Mouse (Mus musculus) CH12.LX (cell line): ENCODE results near the gene Gm39566. TPM values are rescaled to one million over a fixed set of nuclear protein-coding genes. Genes with fewer than 3 reads are reported as not detected.

ENCODE experiments used
- DNase-seq: peaks from one replicate; pipeline ENCODE4 v3.0.0-alpha.2; 2013; ENCODE audit errors: extremely low read depth
- H3K27ac ChIP-seq: 2 replicates; pipeline ENCODE4 v1.5.1; 2012; ENCODE audit warnings: low read depth, mild to moderate bottlenecking, control low read depth, moderate library complexity; ENCODE audit not compliant: insufficient read depth
- H3K27me3 ChIP-seq: replicated peaks from 2 replicates; pipeline ENCODE3; 2012; ENCODE audit warnings: inconsistent platforms
- H3K36me3 ChIP-seq, 2 experiments: replicated peaks in 1 of 2; 2 replicates each; pipeline versions ENCODE3 to v1.6.1; 2012; ENCODE audit warnings: inconsistent platforms in 1 of 2, low read length in 1 of 2, mild to moderate bottlenecking in 1 of 2, mixed read lengths in 1 of 2, moderate library complexity in 1 of 2; ENCODE audit not compliant: control insufficient read depth in 1 of 2, insufficient read depth in 1 of 2
- H3K4me1 ChIP-seq, 2 experiments: 2 replicates each; pipeline ENCODE4 v1.6.1; 2012; ENCODE audit warnings: inconsistent platforms in 1 of 2, moderate library complexity in 1 of 2; ENCODE audit not compliant: insufficient read depth in 2 of 2, control insufficient read depth in 1 of 2
- H3K4me2 ChIP-seq: 2 replicates; pipeline ENCODE4 v1.6.1; 2012; ENCODE audit warnings: low read depth, mild to moderate bottlenecking, control low read depth; ENCODE audit not compliant: poor library complexity, insufficient read depth, severe bottlenecking
- H3K4me3 ChIP-seq, 3 experiments: fragments of 150-350 bp in 1 of 3; sonication (generic) in 1 of 3; replicated peaks in 1 of 3; 2 replicates each; pipeline versions ENCODE3 to v1.5.1; 2011 to 2012; ENCODE audit warnings: low read depth in 2 of 3, low read length in 2 of 3, mild to moderate bottlenecking in 2 of 3, moderate library complexity in 2 of 3, control low read depth in 1 of 3, improper control_type of control experiment in 1 of 3, inconsistent platforms in 1 of 3, mixed read lengths in 1 of 3; ENCODE audit not compliant: poor library complexity in 1 of 3
- H3K79me2 ChIP-seq: replicated peaks from 2 replicates; pipeline ENCODE4 v1.6.1; 2012; ENCODE audit warnings: mild to moderate bottlenecking, moderate library complexity; ENCODE audit not compliant: control insufficient read depth, poor library complexity, insufficient read depth, severe bottlenecking; ENCODE audit errors: extremely low read depth
- H3K9ac ChIP-seq: 2 replicates; pipeline ENCODE4 v1.6.1; 2012; ENCODE audit warnings: low read depth, mild to moderate bottlenecking, control low read depth, moderate library complexity; ENCODE audit not compliant: insufficient read depth
- H3K9me3 ChIP-seq: replicated peaks from 2 replicates; pipeline ENCODE3; 2012; ENCODE audit warnings: low read length, inconsistent platforms, mixed read lengths
- BHLHE40 ChIP-seq: IDR thresholded peaks from 2 replicates; pipeline ENCODE4 v1.6.1; 2011; ENCODE audit warnings: mild to moderate bottlenecking, low read depth, low read length, improper control_type of control experiment
- CHD2 ChIP-seq: IDR thresholded peaks from 2 replicates; pipeline ENCODE4 v1.6.1; 2011; ENCODE audit warnings: low read length, improper control_type of control experiment
- E2F4 ChIP-seq: IDR thresholded peaks from 2 replicates; pipeline ENCODE4 v1.6.1; 2011; ENCODE audit warnings: low read depth, low read length, improper control_type of control experiment; ENCODE audit not compliant: insufficient replicate concordance
- ELF1 ChIP-seq: IDR thresholded peaks from 2 replicates; pipeline ENCODE4 v1.6.1; 2014; ENCODE audit warnings: low read depth, mild to moderate bottlenecking, inconsistent platforms, low read length, improper control_type of control experiment
- ETS1 ChIP-seq: conservative IDR thresholded peaks from 2 replicates; pipeline ENCODE4 v1.6.1; 2012; ENCODE audit warnings: low read depth, mild to moderate bottlenecking, inconsistent platforms, low read length, improper control_type of control experiment, moderate library complexity
- GABPA ChIP-seq: IDR thresholded peaks from 2 replicates; pipeline ENCODE4 v1.6.1; 2012; ENCODE audit warnings: low read depth, low read length, improper control_type of control experiment, inconsistent platforms; ENCODE audit not compliant: insufficient replicate concordance
- HCFC1 ChIP-seq: IDR thresholded peaks from 2 replicates; pipeline ENCODE4 v1.6.1; 2012; ENCODE audit warnings: low read depth, mild to moderate bottlenecking, inconsistent platforms, low read length, improper control_type of control experiment
- IRF4 ChIP-seq: IDR thresholded peaks from 2 replicates; pipeline ENCODE4 v1.6.1; 2014; ENCODE audit warnings: low read depth, mild to moderate bottlenecking, inconsistent platforms, low read length, improper control_type of control experiment
- JUN ChIP-seq: IDR thresholded peaks from 2 replicates; pipeline ENCODE4 v1.6.1; 2011; ENCODE audit warnings: low read depth, mild to moderate bottlenecking, low read length, improper control_type of control experiment, moderate library complexity; ENCODE audit not compliant: insufficient read depth
- JUND ChIP-seq: conservative IDR thresholded peaks from 2 replicates; pipeline ENCODE4 v1.6.1; 2011; ENCODE audit warnings: low read depth, low read length, improper control_type of control experiment
- KAT2A ChIP-seq: IDR thresholded peaks from 2 replicates; pipeline ENCODE4 v1.6.1; 2012; ENCODE audit warnings: low read length, improper control_type of control experiment, inconsistent platforms; ENCODE audit not compliant: insufficient replicate concordance
- MAFK ChIP-seq: IDR thresholded peaks from 2 replicates; pipeline ENCODE4 v1.6.1; 2011; ENCODE audit warnings: low read length, improper control_type of control experiment; ENCODE audit not compliant: insufficient replicate concordance
- MAX ChIP-seq: IDR thresholded peaks from 2 replicates; pipeline ENCODE4 v1.6.1; 2011; ENCODE audit warnings: low read length, improper control_type of control experiment
- MEF2A ChIP-seq: IDR thresholded peaks from 2 replicates; pipeline ENCODE4 v1.6.1; 2014; ENCODE audit warnings: low read depth, mild to moderate bottlenecking, inconsistent platforms, low read length, improper control_type of control experiment, borderline replicate concordance
- MYC ChIP-seq: IDR thresholded peaks from 2 replicates; pipeline ENCODE4 v1.6.1; 2011; ENCODE audit warnings: low read depth, mild to moderate bottlenecking, improper control_type of control experiment, low read length
- NRF1 ChIP-seq: IDR thresholded peaks from 2 replicates; pipeline ENCODE4 v1.6.1; 2014; ENCODE audit warnings: low read depth, mild to moderate bottlenecking, inconsistent platforms, low read length, improper control_type of control experiment, moderate library complexity
- POLR2A ChIP-seq: IDR thresholded peaks from 2 replicates; pipeline ENCODE4 v1.6.1; 2011; ENCODE audit warnings: low read depth, mild to moderate bottlenecking, improper control_type of control experiment, low read length
- POLR2AphosphoS2 ChIP-seq: IDR thresholded peaks from 2 replicates; pipeline ENCODE4 v1.6.1; 2011; ENCODE audit warnings: low read depth, low read length, improper control_type of control experiment
- RCOR1 ChIP-seq: conservative IDR thresholded peaks from 2 replicates; pipeline ENCODE4 v1.6.1; 2012; ENCODE audit warnings: low read depth, mild to moderate bottlenecking, inconsistent platforms, low read length, improper control_type of control experiment
- SIN3A ChIP-seq: IDR thresholded peaks from 2 replicates; pipeline ENCODE4 v1.6.1; 2012; ENCODE audit warnings: low read length, improper control_type of control experiment, inconsistent platforms
- SMC3 ChIP-seq: IDR thresholded peaks from 2 replicates; pipeline ENCODE4 v1.6.1; 2011; ENCODE audit warnings: low read depth, low read length, improper control_type of control experiment
- TBP ChIP-seq: conservative IDR thresholded peaks from 2 replicates; pipeline ENCODE4 v1.6.1; 2011; ENCODE audit warnings: low read depth, low read length, improper control_type of control experiment
- UBTF ChIP-seq: IDR thresholded peaks from 2 replicates; pipeline ENCODE4 v1.6.1; 2012; ENCODE audit warnings: low read depth, mild to moderate bottlenecking, inconsistent platforms, low read length, improper control_type of control experiment, moderate library complexity
- USF1 ChIP-seq: IDR thresholded peaks from 2 replicates; pipeline ENCODE4 v1.6.1; 2014; ENCODE audit warnings: low read depth, mild to moderate bottlenecking, inconsistent platforms, low read length, improper control_type of control experiment
- USF2 ChIP-seq: conservative IDR thresholded peaks from 2 replicates; pipeline ENCODE4 v1.6.1; 2011; ENCODE audit warnings: low read depth, low read length, improper control_type of control experiment
- ZC3H11A ChIP-seq: IDR thresholded peaks from 2 replicates; pipeline ENCODE4 v1.6.1; 2012; ENCODE audit warnings: low read depth, mild to moderate bottlenecking, inconsistent platforms, low read length, improper control_type of control experiment
- dilution Hi-C: fragments of 300-500 bp; cut with MboI; formaldehyde crosslinking; loops from 2 replicates; pipeline ENCODE4 v1.14.3; 2020; ENCODE audit warnings: low sequenced_read_pairs; ENCODE audit not compliant: extremely low pct_unique_long_range_greater_than_20kb, extremely low pct_ligation_motif_present
- in situ Hi-C: fragments of 300-500 bp; cut with MboI; formaldehyde crosslinking; loops from 3 replicates; pipeline ENCODE4 v1.14.3; 2019; ENCODE audit warnings: low sequenced_read_pairs, low pct_ligation_motif_present, low pct_unique_long_range_greater_than_20kb, mixed read lengths
- polyA plus RNA-seq: library from polyadenylated mRNA; unstranded; fragments of >175 nt; gene quantifications from 2 replicates; pipeline ENCODE4 v1.2.1, GENCODE M21; 2012; ENCODE audit warnings: low read depth; ENCODE audit not compliant: insufficient read length
- total RNA-seq, 2 experiments: library from RNA; depleted of rRNA; stranded (reverse); fragments of 300-350 nt in 1 of 2; fragments of >200 nt in 1 of 2; gene quantifications; 2 replicates each; pipeline ENCODE4 v1.2.3; 2012 to 2014

The Gm39566 gene
- total and polyA plus RNA-seq, 3 experiments, result not detected

DNA sequence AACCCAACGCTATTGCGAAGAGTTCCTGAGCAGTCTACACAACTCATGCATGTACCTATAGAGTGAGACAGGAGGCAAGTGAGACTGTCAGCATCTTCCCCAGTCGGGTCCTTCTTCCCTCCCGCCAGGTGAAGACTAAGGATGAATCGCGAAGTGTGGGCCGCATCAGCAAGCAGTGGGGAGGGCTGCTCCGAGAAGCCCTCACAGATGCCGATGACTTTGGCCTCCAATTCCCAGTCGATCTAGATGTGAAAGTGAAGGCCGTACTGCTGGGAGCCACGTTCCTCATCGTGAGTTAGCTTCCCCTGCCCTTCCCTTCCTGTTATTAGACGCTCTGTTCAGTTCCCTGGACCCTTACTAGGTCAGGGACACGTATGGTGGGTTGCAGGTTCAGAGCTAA, 34.8 kb upstream of the Gm39566 start:
- dilution Hi-C loops (no loop called here), in situ Hi-C loops (no loop called here)
- no peaks in the 10 kb centered on the region for H3K27me3 ChIP-seq
- H3K4me2 ChIP-seq, result no peak overlapping the region
- no peaks in the 10 kb centered on the region for H3K79me2 ChIP-seq
- no peak for DNase-seq
- peaks cover 5 to 24% of the 10 kb centered on the region in 2 experiments for H3K4me1 ChIP-seq
- TF ChIP-seq E2F4 (no peak), USF2 (no peak), MEF2A (no peak), CHD2 (no peak), ETS1 (no peak), KAT2A (no peak), MAX (no peak), TBP (no peak), JUND (no peak), UBTF (no peak), SIN3A (no peak), JUN (no peak), ELF1 (no peak), MYC (no peak), SMC3 (no peak), POLR2A (no peak), RCOR1 (no peak), BHLHE40 (no peak), HCFC1 (no peak), NRF1 (no peak)
- no peak overlapping the region for H3K4me3 ChIP-seq
- H3K9me3 ChIP-seq, result no peaks in the 10 kb centered on the region
- H3K36me3 ChIP-seq, result peaks cover 0 to 47% of the 10 kb centered on the region in 2 experiments
- H3K27ac ChIP-seq, result no peak overlapping the region
- H3K9ac ChIP-seq, result no peak overlapping the region

DNA sequence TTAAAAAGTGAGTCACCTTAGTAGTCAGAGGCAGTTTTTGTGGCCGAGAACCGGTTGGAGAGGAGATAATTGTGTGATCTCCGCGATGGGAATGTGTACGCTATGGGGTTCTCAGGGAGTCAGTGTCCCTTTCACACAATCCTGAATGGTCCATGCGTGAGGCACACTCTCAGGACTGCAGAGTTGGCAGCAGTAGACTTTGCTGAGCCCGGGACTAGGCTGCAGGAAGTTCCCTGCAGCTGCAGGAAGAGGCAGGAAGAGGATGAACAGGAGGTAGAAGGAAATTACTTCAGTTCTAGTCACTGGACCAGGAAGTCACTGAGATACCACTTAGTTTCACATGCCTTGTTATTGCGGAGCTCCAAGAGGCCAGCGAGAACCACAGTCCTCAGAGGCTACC, 34.0 kb upstream of the Gm39566 start:
- TF ChIP-seq MEF2A (no peak), IRF4 (no peak), MAFK (no peak), TBP (no peak), ETS1 (no peak), SIN3A (no peak), USF1 (no peak), GABPA (no peak), MYC (no peak), POLR2AphosphoS2 (no peak), POLR2A (no peak), RCOR1 (no peak), JUND (no peak), ZC3H11A (no peak), UBTF (no peak), BHLHE40 (no peak)
- H3K4me2 ChIP-seq, result no peak overlapping the region
- H3K36me3 ChIP-seq, result peaks cover 0 to 47% of the 10 kb centered on the region in 2 experiments
- DNase-seq, result no peak
- H3K27ac ChIP-seq, result no peak overlapping the region
- peaks cover 5 to 23% of the 10 kb centered on the region in 2 experiments for H3K4me1 ChIP-seq
- H3K9ac ChIP-seq, result no peak overlapping the region
- no peaks in the 10 kb centered on the region for H3K9me3 ChIP-seq
- H3K4me3 ChIP-seq, result no peak overlapping the region
- H3K27me3 ChIP-seq, result no peaks in the 10 kb centered on the region
- dilution Hi-C loops (no loop called here), in situ Hi-C loops (no loop called here)
- no peaks in the 10 kb centered on the region for H3K79me2 ChIP-seq
